Mouse (Mus musculus): Measurements from ENCODE around the gene Nifk. TPM values are rescaled to one million over a fixed set of nuclear protein-coding genes. Genes with fewer than 3 reads are reported as not detected.

The Nifk gene
- total RNA-seq (2017) = 26.3 and 30.1 TPM in 2 replicates

- ATAC-seq (ENCODE audit: extremely low read depth, insufficient number of reproducible peaks, low FRiP score, poor library complexity, severe bottlenecking) = peak; percentile 99
Observed at GRCm38 (mm10) chr1:118321661-118322201, at the start of gene Nifk. Gene Nifk (plus strand): TSS chr1:118321839.

GRCm38 (mm10) chr1:118275139-118275538 lies 46.5 kb upstream of the Nifk start:
- no peak for ATAC-seq (ENCODE audit: extremely low read depth, insufficient number of reproducible peaks, low FRiP score, poor library complexity, severe bottlenecking)

GRCm38 (mm10) chr1:118292291-118292690 lies 29.3 kb upstream of the Nifk start:
- ATAC-seq (ENCODE audit: extremely low read depth, insufficient number of reproducible peaks, low FRiP score, poor library complexity, severe bottlenecking) = no peak

GRCm38 (mm10) chr1:118294192-118294591 lies 27.4 kb upstream of the Nifk start:
- ATAC-seq (ENCODE audit: extremely low read depth, insufficient number of reproducible peaks, low FRiP score, poor library complexity, severe bottlenecking) = no peak

DNA sequence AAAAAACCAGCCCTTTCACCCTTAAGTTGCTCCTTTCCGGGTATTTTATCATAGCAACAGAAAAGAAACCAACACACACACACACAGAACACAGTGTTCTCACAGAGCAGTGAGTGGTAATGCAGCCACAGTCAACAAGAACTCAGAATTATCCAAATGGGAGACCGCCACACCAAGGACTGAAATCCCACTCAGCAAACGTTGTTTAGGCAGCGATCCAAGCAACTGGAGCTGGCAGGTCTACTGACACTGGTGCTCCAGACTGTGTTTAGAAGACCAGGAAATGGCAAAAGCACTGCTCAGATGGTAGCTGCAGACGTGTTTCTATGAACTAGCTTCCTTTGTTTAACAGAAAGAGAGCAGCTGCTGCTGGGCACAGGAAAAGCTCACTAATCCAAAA lies 26.8 kb upstream of the Nifk start:
- ATAC-seq (ENCODE audit: extremely low read depth, insufficient number of reproducible peaks, low FRiP score, poor library complexity, severe bottlenecking) = no peak

GRCm38 (mm10) chr1:118296673-118297072 lies 25.0 kb upstream of the Nifk start:
- ATAC-seq (ENCODE audit: extremely low read depth, insufficient number of reproducible peaks, low FRiP score, poor library complexity, severe bottlenecking) = no peak

DNA sequence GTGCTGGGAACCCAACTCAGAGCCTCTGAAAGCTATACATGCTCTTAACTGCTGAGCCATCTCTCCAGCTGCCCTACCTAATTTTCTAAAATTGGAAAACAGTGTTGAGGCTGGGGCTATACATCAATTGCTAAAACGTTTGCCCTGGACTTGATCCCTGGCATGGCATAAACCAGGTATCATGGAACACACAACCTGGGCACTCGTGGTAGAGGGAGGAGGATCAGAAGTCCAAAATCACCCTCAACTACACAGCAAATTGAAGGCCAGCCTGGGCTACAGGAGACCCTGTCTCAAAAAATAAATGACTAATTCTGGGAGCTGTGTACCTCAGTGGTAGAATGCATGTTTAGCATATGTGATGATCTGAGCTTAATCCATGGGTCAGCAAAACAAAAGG lies 23.9 kb upstream of the Nifk start:
- ATAC-seq (ENCODE audit: extremely low read depth, insufficient number of reproducible peaks, low FRiP score, poor library complexity, severe bottlenecking) = no peak

GRCm38 (mm10) chr1:118310780-118311621 lies 10.6 kb upstream of the Nifk start:
- ATAC-seq (ENCODE audit: extremely low read depth, insufficient number of reproducible peaks, low FRiP score, poor library complexity, severe bottlenecking) = peak; percentile 85

GRCm38 (mm10) chr1:118311622-118312326 lies 9.9 kb upstream of the Nifk start, which contains the start of gene Tsn:
Gene Tsn (minus strand): TSS chr1:118311739.
- ATAC-seq (ENCODE audit: extremely low read depth, insufficient number of reproducible peaks, low FRiP score, poor library complexity, severe bottlenecking) = no peak

GRCm38 (mm10) chr1:118320696-118321095 lies 943 bp upstream of the Nifk start:
- no peak for ATAC-seq (ENCODE audit: extremely low read depth, insufficient number of reproducible peaks, low FRiP score, poor library complexity, severe bottlenecking)

DNA sequence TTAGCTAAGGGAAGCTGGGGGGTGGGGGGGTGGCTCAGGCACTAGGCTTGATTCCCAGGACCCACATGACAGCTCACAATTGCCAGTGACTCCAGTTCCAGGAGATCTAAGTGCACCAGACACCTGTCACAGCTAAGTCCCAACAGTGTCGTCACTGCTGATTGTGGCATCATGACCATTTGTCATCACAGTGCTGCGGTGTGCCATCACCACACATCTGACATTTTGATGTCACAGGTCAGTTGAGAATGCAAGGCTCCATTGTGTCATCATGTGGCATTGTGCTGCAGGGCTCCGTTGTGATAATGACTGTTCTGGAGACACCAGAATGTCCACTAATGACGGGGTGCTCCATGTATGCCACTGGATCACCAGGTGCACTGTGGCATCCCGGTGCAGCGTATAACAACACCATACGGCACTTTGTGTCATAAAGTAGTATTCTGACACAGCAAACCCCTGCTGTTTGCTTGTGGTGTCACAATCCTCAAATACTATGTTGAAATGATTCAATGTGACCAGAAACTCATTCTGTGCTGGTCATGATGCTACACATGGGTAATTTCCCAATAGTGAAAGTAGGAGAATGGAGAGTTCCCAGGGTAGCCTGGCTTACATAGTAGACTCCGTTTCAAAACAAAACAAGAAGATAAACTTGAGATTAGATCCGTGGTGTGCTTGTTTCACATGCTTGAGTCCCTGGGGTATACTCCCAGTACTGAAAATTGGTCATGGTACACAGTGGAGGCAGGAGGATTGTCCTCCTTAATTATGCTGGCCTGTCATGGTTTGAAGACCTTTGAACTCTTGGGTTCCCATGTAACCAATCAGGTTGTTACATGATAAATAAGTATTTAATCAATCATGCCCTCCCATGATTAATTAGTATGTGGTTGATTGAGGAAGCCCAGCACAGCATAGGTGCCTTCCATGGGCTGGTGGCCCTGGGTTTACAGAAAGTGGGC lies 13.4 kb downstream of the Nifk start:
- no peak for ATAC-seq (ENCODE audit: extremely low read depth, insufficient number of reproducible peaks, low FRiP score, poor library complexity, severe bottlenecking)

- ATAC-seq (ENCODE audit: extremely low read depth, insufficient number of reproducible peaks, low FRiP score, poor library complexity, severe bottlenecking) = no peak
Observed at GRCm38 (mm10) chr1:118335847-118336246, 14.2 kb downstream of the Nifk start.

DNA sequence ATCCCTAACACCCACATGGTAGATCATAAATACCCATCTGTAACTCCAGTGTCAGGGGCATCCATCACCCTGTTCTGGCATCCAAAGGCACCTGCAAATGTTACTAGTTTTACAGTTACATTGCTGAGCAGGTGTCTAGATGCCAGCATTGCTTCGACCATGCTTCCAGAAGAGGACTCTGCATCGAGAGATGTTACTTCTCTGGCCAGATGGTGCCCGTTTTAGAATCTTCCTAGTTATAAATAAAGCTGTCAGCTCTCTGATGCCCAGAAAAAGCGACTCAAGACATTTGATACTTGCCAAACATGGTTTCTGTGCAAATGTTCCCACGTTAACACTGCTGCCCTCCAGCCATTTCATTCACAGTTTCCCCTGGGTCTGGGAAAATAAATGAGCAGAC lies 16.3 kb downstream of the Nifk start:
- ATAC-seq (ENCODE audit: extremely low read depth, insufficient number of reproducible peaks, low FRiP score, poor library complexity, severe bottlenecking) = no peak

GRCm38 (mm10) chr1:118343649-118344435 lies 22.2 kb downstream of the Nifk start:
- ATAC-seq (ENCODE audit: extremely low read depth, insufficient number of reproducible peaks, low FRiP score, poor library complexity, severe bottlenecking) = no peak

- ATAC-seq (ENCODE audit: extremely low read depth, insufficient number of reproducible peaks, low FRiP score, poor library complexity, severe bottlenecking) = no peak
Observed at GRCm38 (mm10) chr1:118349922-118350321, 28.3 kb downstream of the Nifk start.

- no peak for ATAC-seq (ENCODE audit: extremely low read depth, insufficient number of reproducible peaks, low FRiP score, poor library complexity, severe bottlenecking)
Observed at GRCm38 (mm10) chr1:118359071-118359761, 37.6 kb downstream of the Nifk start.

DNA sequence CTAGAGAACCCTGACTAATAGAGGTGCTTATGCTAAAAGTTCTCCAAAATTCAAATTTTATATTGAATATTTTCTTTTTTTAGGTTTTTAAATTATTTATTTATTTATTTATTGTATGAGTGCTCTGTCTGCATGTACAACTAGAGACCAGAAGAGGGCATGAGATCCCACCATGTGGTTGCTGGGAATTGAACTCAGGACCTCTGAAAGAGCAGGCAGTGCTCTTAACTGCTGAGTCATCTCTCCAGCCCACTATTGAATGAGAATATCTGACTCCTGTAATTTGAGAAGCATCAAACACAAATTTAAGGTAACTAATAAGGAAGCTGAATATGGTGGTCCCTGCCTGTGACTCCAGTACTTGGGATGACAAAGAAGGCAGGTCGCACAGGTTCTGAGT lies 46.3 kb downstream of the Nifk start:
- ATAC-seq (ENCODE audit: extremely low read depth, insufficient number of reproducible peaks, low FRiP score, poor library complexity, severe bottlenecking) = no peak

Data from neutrophil, adult 5-6 weeks (primary cell).